Mouse (Mus musculus) adrenal gland, postnatal 36 days (tissue): ENCODE results near the gene Pla2g6. TPM values are rescaled to one million over a fixed set of nuclear protein-coding genes. Genes with fewer than 3 reads are reported as not detected.

Experiments used
- DNase-seq, 2 experiments: peaks; one replicate each; pipeline ENCODE4 v3.0.0; 2021; ENCODE audit warnings: mixed read lengths in 1 of 2
- total RNA-seq, 2 experiments: library from RNA; stranded (reverse); gene quantifications; 2 replicates each; pipeline ENCODE4 v1.2.3; 2021

The Pla2g6 gene
- total RNA-seq, 2 experiments from 2014 or later: 25.1 to 30.8 TPM

DNA sequence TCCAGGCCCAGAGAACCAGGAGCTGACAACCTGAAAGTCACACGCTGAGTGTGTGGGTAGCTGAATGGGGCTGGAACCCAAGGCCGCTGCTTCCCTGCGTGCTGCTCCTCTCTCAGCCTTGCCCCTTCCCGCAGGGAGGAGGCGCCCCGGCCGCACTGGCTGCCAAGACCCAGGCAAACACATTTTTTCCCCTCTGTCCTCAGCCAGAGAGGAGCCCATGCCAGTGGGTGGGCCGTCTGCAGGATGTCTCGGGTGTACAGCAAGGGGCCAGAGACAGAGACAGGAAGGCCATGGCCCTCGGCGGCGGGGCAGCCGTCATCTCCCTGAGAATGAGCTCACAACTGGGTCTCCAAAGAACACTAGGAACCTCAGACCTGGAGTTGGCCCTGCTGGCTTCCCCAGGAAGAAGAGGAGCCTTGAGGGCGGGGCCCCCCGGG lies 23.2 kb upstream of the Pla2g6 start:
- DNase-seq: peak; percentile 61 to 68

DNA sequence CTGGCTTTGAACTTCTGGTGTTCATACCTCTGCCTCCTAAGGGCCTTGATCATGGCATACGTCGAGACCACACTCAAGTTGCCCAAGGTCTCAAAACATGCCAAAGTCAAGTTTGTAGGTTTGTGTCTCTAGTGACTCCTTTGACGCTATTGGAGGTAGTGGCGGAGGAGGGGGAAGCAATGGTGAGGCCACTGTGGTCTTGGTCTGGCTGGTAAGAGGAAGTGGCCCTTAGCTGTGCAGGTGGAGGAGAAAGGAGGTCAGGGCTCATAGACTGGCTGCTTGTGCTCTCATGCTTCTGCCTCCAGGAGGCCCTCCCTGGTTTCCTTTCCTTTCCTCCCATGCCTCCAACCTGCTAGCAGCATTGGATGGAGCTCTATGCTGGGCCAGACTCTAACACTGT lies 22.7 kb upstream of the Pla2g6 start:
- no peak for DNase-seq

DNA sequence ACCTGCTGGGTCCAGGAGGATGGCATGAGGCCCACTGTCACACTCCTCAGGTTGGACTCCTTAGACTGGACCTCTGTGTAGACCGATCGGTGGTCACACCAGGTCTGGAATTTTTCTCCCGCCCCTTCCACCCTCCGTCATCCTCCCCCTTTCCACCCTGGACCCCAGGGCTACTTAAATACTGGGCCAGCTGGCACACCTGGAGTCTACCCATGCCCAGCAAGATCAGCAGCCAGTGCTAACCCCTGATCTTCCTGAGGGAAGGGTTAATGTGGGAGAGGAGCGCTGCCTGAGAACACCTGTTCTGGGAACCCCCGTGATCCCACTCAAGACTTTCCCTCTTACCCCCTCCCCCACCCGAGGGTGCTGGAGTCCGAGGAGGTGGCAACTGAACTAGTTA lies 20.5 kb upstream of the Pla2g6 start:
- DNase-seq: no peak

DNA sequence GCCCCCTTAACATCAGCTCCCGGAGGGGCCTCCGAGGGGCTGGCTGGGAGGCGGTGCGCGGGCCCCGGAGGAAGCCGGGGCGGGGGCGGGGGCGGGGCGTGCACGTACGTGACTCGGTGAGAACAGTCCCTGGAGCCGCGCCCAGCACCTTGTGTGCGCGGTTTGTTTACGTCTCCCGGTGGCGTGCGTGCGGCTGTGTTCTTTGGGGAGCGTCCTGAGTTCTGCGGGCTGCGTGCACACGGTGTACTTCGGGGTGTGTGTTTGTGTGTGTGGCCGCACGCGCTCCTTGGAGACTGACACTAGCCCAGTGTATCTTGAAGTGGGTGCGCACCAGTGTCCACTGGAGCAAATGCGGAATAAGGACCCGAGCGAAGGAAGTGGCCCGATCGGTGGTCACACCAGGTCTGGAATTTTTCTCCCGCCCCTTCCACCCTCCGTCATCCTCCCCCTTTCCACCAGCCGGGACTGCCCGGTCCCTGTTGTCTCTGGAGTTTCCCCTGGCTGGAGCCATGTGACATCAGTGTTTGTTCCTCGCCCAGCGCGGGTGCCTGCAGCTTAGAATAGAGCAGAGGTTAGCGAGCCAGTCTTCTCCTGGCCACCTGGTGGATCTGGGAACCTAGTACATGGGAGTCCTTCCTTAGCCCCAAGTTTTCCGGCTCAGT lies 19.8 kb upstream of the Pla2g6 start:
- peak; percentile 66 to 68 for DNase-seq

DNA sequence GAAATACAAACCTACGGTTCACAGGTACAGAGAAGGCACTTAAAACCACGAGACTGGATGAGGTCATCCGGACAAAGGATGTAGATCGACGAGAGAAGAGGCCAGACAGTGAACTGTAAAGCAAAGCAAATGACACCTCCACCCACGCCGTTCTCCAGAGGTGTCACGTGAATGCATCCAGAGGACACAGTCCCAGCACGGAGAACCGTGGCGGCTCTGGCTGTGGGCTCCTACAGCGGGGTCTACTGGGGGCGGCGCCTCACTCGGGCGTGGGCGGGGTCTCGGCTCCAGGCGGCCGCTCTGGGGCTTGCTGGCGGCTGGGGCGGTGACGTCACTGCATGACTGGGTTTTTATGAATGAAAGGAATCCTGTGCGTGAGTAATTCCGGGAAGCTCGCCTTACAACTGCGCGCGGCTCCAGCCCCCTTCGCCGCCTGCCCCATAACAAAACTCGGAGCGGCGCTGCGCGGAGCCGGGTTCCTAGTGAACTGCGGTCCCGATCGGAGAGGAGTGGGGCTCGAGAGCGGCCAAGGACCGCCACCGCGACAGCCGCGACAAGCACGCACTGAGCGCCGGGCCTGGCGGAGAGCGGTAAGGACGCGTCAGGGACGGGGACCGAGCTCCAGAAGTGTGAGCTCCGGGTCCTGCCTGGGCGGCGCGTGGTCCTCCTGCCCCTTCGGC lies 19.1 kb upstream of the Pla2g6 start:
- peak; percentile 94 for DNase-seq

DNA sequence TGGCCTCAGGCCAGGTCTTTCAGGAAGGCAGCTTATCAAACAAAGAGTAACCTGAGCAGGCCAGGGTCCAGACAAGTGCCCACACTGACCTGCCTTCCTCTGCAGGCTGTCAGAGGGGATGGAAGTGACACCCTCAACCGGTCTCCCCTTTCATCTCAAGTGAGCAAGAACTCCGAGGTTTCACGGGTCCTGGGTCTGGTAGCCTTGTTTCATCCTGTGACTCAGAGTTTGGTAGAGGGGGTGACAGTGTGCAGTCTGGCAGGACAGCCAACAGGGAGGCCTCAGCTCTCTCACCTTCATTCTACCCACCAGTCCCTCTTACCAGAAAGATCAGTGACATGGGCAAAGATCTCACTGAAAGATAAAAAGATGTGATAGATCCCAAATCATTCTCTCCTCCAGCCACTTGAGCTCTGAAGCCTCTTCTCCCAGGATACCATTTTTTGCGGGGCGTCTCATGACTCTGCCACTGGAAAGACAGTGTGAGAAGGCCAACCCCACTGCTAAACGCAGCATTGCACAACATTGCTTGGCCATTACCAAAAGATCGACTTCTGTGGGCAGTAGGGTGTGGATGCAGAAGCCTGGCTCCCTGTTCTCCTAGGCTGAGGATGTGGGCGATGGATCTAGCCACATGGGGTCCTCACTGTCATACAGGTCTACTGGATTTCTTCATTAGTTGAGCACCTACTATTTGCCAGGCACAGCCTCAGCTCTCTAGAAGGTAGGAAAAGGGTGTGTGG lies 18.0 kb upstream of the Pla2g6 start, which contains the start of gene Maff:
TSS of gene Maff (plus strand) at position 571 of the 743 bp plus-strand sequence.
- DNase-seq: no peak

DNA sequence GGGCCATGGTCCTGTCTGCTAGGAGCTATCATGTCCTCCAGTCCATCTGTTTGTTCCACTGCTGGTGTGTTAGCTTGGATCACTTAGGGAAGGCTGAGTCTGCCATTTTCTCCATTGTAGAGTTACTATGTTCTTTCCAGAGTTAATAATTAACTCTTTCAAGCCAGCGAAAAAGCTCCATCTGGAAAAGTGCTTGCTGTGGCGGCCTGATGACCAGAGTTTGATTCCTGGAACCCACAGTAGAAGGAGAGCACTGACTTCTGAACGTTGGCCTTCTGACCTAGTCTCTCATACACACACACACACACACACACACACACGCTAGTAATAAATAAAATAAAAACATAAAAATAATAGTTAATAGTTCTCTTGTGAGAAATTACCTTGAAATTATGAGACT lies 16.4 kb upstream of the Pla2g6 start:
- no peak for DNase-seq

DNA sequence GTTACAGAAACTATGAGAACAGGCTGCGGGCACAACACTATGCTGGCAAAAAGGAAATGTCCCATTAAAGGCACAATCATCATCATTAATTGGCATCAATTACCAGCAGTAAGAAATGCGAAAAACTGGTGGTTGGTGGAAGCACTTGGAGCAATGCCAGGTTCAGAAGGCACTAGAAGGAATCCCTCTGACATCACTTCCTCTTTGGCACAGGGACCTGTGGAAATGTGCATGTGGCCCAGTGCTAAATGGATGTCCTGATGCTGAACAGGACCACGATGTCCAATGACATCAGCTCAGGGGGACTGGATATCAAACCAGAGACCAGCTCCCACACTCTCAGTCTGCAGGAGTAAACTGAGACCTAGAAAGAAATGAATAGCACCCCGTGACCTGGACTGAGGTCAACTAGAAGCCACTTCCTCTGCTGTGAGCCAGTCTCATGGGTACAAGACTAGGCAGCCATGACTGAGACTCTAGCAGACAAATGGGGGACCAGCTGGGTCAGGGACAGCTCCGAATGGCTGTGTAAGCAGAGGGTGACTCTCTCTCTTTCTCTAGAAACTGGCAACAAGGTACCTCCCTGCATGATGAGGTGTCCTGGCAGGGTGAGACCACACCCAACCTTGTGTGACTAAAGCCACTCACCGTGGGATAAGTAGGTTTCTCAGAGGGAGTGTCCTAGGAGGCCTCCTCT lies 14.6 kb upstream of the Pla2g6 start:
- no peak for DNase-seq

DNA sequence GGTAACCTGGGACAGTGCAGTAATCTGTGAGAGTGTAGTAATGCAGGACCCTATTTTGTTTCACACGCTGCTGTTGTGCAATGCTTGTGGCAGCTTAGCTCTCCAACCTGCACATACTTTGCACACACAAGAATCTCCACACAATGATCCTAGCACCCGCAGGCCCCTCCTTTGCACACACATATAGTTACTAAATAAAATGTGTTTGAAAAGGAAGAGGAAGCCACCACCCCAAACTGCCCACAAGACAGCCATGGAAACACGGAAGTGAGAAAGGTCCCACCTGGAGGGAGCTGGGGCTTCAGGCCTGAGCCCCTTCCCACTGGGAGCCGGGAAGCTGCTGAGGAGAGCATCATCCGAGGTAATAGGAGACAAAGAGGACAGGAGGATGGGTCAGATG lies 10.8 kb upstream of the Pla2g6 start:
- DNase-seq: no peak

DNA sequence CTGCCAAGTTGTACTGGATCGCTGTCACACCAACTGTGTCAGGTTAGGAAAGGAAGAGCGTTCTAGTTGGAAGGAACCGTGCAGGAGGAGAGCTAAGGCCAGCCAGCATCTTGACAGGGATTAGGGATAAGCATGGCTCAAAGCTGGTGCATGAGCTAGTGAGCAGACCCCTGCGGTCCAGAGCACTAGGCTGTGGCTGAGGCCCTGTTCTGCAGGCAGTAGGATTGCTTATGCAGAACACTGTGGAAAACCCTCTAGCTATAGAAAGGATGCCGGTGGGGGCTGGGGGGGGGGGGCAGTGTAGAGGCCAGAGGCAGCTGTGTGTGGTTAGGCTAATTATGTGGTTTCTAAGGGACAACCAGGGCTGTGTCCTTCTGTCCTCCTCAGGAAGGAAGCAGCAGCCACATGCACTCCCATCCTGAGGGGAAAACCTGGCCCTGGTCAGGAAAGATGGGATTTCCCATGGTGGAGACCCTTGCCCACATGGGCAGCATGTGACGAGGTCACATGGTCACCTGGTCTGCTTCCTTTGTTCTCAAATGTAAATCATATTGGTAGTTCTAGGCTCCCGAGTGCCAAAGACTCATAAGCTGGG lies 7.0 kb upstream of the Pla2g6 start:
- no peak for DNase-seq

DNA sequence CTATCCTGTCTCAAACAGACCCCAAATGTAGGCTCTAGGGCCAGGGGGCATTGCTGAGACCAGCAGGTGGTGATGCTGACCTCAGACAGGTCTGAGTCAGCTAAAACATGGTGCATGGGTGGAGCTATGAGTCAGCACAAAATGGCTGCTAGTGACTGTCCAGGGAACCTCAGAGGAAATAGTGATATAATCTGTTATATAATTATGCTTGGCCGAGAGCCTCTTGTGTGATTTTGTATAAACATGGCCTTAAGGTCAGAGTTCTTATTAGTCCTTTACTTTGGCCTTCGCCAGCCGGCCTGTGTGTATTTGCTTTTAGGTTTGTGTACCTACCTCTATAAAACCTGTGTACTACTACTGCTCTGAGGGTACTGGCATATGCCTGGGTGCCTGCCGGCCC lies 5.2 kb upstream of the Pla2g6 start:
- DNase-seq: peak; percentile 59 to 62

DNA sequence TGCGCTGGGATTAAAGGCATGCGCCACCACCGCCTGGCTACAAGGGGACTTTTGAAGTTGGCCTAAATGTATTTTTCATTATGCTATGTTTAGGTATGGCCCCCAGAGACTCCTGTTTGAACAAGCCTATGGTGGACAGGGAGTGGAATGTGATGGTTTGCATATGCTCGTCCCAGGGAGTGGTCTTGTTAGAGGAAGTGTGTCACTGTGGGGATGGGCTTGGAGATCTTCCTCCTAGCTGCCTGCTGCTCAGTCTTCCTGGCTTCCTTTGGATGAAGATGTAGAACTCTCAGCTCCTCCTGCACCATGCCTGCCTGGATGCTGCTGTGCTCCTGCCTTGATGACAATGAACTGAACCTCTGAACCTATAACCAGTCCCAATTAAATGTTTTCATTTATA lies 2.3 kb upstream of the Pla2g6 start:
- no peak for DNase-seq

DNA sequence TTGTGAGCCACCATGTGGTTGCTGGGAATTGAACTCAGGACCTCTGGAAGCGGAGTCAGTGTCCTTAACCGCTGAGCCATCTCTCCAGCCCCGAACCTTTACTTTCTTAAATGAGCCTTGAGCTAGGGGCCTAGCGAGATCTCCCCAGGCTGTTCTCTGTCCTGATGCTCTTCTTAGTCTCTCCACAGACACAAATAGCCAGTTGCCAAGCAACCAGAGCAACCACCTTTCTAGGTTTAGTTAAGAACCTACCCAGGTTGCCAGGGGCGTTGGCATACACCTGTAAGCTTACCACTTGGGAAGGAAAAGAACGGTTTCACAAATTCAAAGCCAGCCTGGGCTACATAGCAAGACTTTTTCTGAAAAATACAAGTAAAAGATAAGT lies 1.8 kb upstream of the Pla2g6 start:
- DNase-seq: no peak

DNA sequence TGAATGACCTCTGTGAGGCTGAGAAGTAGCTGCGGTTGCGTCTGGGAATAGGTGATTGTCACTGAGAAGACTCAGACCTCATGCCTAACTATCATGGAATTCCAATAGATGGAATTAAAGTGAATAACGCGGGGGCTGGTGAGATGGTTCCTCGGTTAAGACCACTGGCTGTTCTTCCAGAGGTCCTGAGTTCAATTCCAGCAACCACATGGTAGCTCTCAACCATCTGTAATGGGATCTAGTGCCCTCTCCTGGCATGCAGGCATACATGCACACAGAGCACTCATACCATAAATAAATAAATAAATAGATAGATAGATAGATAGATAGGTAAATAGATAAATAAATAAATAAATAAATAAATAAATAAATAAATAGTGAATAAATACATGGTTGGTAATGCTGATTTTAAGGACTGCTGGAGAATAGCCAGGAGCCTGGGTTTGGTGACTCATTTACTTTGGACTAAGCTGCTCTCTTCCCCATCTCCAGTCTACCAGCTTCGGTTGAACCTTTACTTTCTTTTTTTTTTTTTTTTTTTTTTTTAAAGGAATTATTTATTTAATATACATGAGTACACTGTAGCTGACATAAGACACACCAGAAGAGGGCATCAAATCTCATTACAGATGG lies 1.3 kb upstream of the Pla2g6 start:
- no peak for DNase-seq

DNA sequence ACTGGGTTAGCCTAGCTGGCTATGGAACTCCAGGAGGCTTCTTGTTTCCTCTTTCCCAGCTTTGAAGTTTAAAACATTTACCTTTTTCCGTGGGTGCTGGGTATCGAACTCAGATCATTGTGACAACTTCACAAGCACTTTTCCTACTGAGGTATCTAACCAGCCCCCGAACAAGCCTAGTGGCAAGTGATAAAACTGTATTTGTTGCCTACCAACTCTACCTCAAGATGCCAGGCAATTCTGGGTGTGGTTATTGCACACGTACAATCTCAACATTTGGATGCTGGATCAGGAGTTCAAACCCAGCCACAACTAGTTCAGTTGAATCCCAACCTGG lies 717 bp upstream of the Pla2g6 start:
- no peak for DNase-seq

DNA sequence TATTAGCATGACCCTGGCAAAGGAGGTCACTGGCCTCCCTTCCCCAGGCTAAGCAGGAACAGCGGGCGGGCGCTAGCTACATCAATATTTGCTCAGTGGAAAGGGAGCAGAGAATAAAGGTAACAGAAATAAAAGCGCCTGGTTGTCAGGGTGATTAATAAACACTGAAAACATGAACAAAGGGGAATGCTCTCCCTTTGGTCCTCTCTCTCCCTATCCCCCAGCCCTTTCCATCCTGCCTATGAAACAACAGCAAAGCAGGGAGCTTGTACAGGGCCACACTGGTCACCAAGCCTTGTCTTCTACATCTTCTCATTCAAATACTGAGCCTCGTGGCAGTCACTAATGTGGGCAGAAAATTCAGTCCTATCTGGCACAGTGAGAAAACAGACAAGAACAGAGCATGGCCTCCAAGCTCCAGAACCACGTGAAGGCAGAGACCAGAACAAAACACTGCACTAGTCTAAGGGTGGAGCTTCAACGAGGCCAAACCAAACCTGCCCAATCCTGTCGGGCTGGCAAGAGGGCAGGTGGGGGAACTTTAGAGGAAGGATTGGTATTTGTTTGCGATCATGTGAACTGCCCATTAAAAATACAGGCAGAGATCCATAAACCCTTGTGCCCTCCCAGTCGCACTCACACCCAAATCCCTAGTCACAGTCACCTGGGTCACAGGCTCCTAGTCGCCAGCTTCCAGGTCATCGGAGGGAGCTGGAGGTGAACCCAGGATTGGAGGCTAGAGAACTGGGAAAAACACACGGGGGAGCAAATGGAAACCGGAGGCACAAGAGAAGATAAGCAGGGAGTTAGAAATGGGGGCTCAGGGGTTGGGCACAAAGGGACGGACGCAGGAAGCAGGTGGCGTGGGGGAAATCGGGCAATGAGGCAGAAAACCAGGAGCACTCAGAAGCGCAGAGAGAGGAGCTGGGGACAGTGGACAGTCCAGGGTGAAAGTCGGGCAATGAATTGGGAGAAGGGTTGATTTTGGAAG lies 924 bp downstream of the Pla2g6 start:
- DNase-seq: peak; percentile 30 to 43

DNA sequence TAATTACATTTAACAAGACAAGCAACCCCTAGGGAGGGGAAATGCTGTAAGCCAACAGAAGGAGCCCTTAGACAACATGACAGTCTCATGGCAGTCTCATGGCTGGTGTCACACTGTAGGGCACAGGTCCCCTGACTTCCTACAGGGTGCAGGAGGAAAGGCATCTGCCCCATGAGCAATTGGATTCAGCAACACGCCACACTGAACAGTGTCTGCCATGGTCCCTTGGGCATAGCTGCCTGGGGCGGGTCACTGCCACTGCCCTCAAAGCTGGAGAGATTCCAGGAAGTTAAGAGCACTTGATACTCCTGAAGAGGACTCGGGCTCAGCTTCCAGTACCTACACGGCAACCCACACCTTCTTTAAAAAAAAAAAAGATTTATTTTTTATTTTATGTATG lies 1.9 kb downstream of the Pla2g6 start:
- no peak for DNase-seq

DNA sequence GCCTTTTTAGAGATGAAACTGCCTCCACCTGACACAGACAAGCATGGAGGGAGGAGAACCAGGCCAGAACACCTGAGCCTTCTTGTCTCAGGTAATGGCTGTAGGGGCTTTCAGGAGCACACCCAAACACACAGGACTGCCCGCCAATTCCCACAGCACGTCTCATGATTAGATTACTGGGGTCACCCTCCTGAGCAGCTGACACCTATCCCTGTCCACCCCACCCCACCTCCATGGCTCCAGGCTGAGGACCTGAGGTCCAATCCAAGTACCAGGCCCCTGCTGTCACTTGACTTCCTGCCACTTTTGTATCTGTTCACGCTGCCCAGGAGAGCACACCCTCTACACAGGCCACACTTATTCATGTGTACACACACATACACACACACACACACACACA lies 2.4 kb downstream of the Pla2g6 start:
- no peak for DNase-seq

DNA sequence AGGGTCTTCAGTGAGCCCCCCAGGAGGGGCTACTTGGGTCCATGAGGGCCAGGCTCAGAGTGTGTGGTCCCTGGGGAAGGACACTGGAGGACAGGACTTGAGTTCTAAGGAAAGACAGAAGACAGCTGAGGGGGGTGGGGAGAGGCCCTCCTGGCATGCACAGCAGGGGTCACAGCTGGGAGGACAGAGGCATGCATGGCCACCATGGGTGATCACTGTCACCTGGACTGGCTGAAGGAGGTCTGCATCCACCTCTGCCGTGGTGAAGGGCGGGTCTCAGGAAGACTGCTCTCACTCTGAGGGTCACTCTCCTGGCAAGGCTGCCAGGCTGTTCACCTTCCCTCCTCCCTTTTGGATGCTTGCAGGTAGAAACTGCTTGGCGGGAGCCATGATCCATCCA lies 3.8 kb downstream of the Pla2g6 start:
- no peak for DNase-seq

DNA sequence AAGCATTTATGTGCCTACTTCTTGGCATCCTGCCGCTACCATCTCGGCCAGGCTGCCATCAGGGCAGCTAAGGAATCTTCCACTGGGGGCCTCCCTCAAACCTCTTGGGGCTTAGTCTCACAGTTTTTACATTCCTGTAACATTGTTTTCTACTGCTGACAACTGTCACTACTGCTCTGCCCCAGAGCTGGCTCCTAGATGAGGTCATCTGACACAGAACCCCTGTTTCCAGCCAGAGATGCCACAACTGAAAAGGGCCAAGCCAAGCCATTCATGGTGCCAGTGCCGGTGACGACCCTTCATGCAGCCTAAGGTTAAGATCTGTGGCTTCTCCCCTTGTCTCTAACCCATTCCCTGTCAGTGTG lies 4.4 kb downstream of the Pla2g6 start:
- DNase-seq: no peak
